Mouse (Mus musculus) c-Kit-positive CD71-positive TER-119-negative erythroid progenitor cells, embryonic 14.5 days (primary cell): ENCODE results near the gene Serp2.

Experiments
- DNase-seq: peaks from one replicate; pipeline ENCODE4 v3.0.0-alpha.2; 2013; ENCODE audit warnings: low read depth

Gene Serp2

GRCm38 (mm10) chr14:76497187-76497586 lies 59.5 kb downstream of the Serp2 start:
- DNase-seq = no peak

GRCm38 (mm10) chr14:76495022-76495421 lies 61.7 kb downstream of the Serp2 start:
- no peak for DNase-seq

GRCm38 (mm10) chr14:76489128-76489527 lies 67.6 kb downstream of the Serp2 start:
- DNase-seq = no peak

- DNase-seq = no peak
These were observed 68.3 kb downstream of the Serp2 start for GRCm38 (mm10) chr14:76488101-76489044.

GRCm38 (mm10) chr14:76487609-76488008 lies 69.1 kb downstream of the Serp2 start:
- no peak for DNase-seq

GRCm38 (mm10) chr14:76483701-76484100 lies 73.0 kb downstream of the Serp2 start:
- no peak for DNase-seq
